Comparison of ENCODE assay signal across 23 mouse cellular contexts in the genomic region with DNA sequence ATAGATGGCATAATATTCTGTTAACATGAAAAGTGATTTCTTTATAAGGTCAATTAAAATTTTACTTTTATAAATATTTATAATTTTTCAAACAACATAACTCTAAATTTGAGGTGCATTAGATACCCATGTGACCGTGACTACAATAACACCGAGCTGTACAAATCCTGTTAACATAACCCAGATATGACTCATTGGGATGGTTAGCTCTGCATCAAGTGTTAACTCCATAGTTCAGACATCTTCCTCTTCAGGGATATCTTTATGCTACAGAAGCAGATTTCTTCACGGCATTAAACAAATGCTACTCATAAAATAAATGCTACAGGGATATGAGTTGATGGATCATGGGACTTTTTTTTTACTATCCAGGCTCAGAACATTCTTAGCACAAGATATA. TPM values are rescaled to one million over a fixed set of nuclear protein-coding genes. Genes with fewer than 3 reads are reported as not detected.
"Had no signal": no experiment of that assay in that cellular context is flagged by ENCODE, and none has a peak within 500 bp of the region (broad histone marks: within the 10 kb centered on the region; RNA-seq: fewer than 3 reads in every experiment).

No protein-coding gene starts in this region.

- H3K27me3 ChIP-seq: liver, embryonic 15.5 days; lung, embryonic 15.5 days; midbrain, embryonic 13.5 days; midbrain, embryonic 15.5 days; neural tube, embryonic 13.5 days; neural tube, embryonic 15.5 days had no signal

- H3K9me3 ChIP-seq: liver, embryonic 15.5 days; lung, embryonic 15.5 days; megakaryocyte, embryonic 14.5 days; midbrain, embryonic 13.5 days; midbrain, embryonic 15.5 days; neural tube, embryonic 13.5 days; neural tube, embryonic 15.5 days had no signal

- H3K4me1 ChIP-seq: liver, embryonic 15.5 days; lung, embryonic 15.5 days; midbrain, embryonic 13.5 days; midbrain, embryonic 15.5 days; neural tube, embryonic 13.5 days; neural tube, embryonic 15.5 days had no signal

- H3K9ac ChIP-seq: liver, embryonic 15.5 days; liver, postnatal 0 days; lung, embryonic 15.5 days; midbrain, embryonic 13.5 days; midbrain, embryonic 15.5 days; neural tube, embryonic 13.5 days; neural tube, embryonic 15.5 days had no signal

- H3K4me2 ChIP-seq: liver, embryonic 15.5 days; lung, embryonic 15.5 days; midbrain, embryonic 11.5 days; midbrain, embryonic 13.5 days; midbrain, embryonic 15.5 days; neural tube, embryonic 13.5 days; neural tube, embryonic 15.5 days had no signal

- H3K4me3 ChIP-seq: liver, embryonic 15.5 days; lung, embryonic 15.5 days; megakaryocyte, embryonic 14.5 days; midbrain, embryonic 13.5 days; midbrain, embryonic 15.5 days; myocyte; neural tube, embryonic 13.5 days; neural tube, embryonic 15.5 days had no signal

- DNase-seq: liver, postnatal 0 days; lung, adult 2 months; lung, postnatal 14 days; lung, postnatal 36 days; retina, postnatal 1 day; right cerebral cortex, adult 18-20 months; right cerebral cortex, postnatal 25 days; right cerebral cortex, postnatal 4 days; spleen, adult 18-20 months; thymus, adult 18-20 months; thymus, postnatal 14 days; thymus, postnatal 36 days had no signal

- H3K36me3 ChIP-seq: liver, embryonic 15.5 days; lung, embryonic 15.5 days; midbrain, embryonic 13.5 days; midbrain, embryonic 15.5 days; neural tube, embryonic 13.5 days; neural tube, embryonic 15.5 days had no signal

- H3K27ac ChIP-seq: liver, embryonic 15.5 days; lung, embryonic 15.5 days; macrophage; midbrain, embryonic 13.5 days; midbrain, embryonic 15.5 days; neural tube, embryonic 13.5 days; neural tube, embryonic 15.5 days had no signal

- ATAC-seq: liver, postnatal 0 days; lung, postnatal 0 days; midbrain, embryonic 13.5 days; midbrain, embryonic 15.5 days had no signal

RNA-seq across cellular contexts. Expression of gene Scin, which starts 37.6 kb away (rescaled TPM):
- polyA plus RNA-seq: midbrain, embryonic 13.5 days had no signal
